Mouse (Mus musculus): ENCODE data around the gene Dock7.

DNA sequence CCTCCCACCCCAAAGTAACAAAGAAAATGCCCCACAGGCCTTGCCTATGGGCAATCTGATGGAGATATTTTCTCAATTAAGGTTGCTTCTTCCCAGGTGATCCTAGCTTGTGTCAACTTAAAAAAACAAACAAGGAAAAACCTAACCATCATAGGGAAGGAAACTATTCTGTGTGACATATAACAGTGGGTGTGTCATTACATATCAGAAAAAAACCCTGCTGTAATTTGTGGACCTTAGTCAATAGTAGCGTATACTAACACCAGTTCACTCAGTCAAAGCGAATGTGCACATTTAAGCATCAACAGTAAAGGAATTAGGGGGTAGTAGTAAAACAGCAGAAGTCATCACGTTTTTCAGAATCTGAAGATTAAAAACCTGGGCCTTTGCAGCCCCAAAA lies 28.9 kb downstream of the Dock7 start:
- TF ChIP-seq CTCF (IDR thresholded peaks at IDR 0.05; ENCODE audit: low read depth, low read length), result no peak
- no peak for TF ChIP-seq POLR2A (IDR thresholded peaks at IDR 0.05; ENCODE audit: extremely low read depth, insufficient read depth, low read length)
